Comparison of ENCODE assay signal across 11 mouse cellular contexts in genomic region chr14:78987543-78987942, GRCm38 (mm10).
A peak's percentile ranks its signal among the peaks of the same experiment; 100 is the strongest.
DNase-seq lines count a peak whose midpoint lies in the region.
"Had no signal": no experiment of that assay in that cellular context is flagged by ENCODE, and none has a peak within 500 bp of the region (broad histone marks: within the 10 kb centered on the region; RNA-seq: fewer than 3 reads in every experiment).

No protein-coding gene starts in this region.

- peak; percentile 48 to 73 for DNase-seq in adrenal gland, adult (ENCODE audit: inconsistent age in 2 of 2, low spot score in 1 of 2)
- DNase-seq in adrenal gland, adult 18-20 months (ENCODE audit: low spot score in 2 of 2) = no peak
- peak; percentile 51 for DNase-seq in layer of hippocampus, adult 11-12 months (ENCODE audit: low spot score)
- no peak for DNase-seq in layer of hippocampus, adult 9-10 months (ENCODE audit: low spot score)
- DNase-seq in right cerebral cortex, adult 2 months (ENCODE audit: low spot score in 2 of 2) = peak; percentile 25 to 33
- no peak for DNase-seq in right cerebral cortex, postnatal 4 days
- DNase-seq in spleen, postnatal 4 days (ENCODE audit: low spot score in 2 of 2) = no peak
- DNase-seq in gastrocnemius, adult 18-20 months (ENCODE audit: low spot score) = no peak
- DNase-seq: embryo, embryonic 11 days; heart, postnatal 36 days; thymus, postnatal 36 days had no signal

Comparison
In these comparisons a context has a peak if more than half of its experiments do, and no peak if none do; other contexts are left out.
1. DNase-seq: peak in adrenal gland, adult (2 of 2), layer of hippocampus, adult 11-12 months (single experiment) and right cerebral cortex, adult 2 months (2 of 2); none in adrenal gland, adult 18-20 months (0 of 2), layer of hippocampus, adult 9-10 months (single experiment), right cerebral cortex, postnatal 4 days (single experiment), spleen, postnatal 4 days (0 of 2) and gastrocnemius, adult 18-20 months (single experiment).